ENCODE assay signal across 21 mouse cellular contexts in genomic region chr2:29708209-29708608, GRCm38 (mm10). TPM values are rescaled to one million over a fixed set of nuclear protein-coding genes. Genes with fewer than 3 reads are reported as not detected.
DNase-seq lines count a peak whose midpoint lies in the region; TF ChIP-seq lines count a peak whose summit lies in the region.
"Not testable (repeated sequence)": the region's sequence is repeated elsewhere in the genome, so short reads cannot be mapped to it uniquely, and the experiment has no call there.
"Had no signal": no experiment of that assay in that cellular context is flagged by ENCODE, and none has a peak within 500 bp of the region (broad histone marks: within the 10 kb centered on the region; RNA-seq: fewer than 3 reads in every experiment).

No protein-coding gene starts in this region.

- DNase-seq in ES-E14 (ENCODE audit: low read depth, low spot score) = peak; percentile 71
- peak; percentile 48 for DNase-seq in WW6 (ENCODE audit: low read depth, low spot score)
- DNase-seq in cerebellum, adult 2 months = not testable (repeated sequence)

- TF ChIP-seq CTCF in ES-Bruce4 (IDR thresholded peaks at IDR 0.05; ENCODE audit: low read depth, low read length); cerebellum, adult 2 months (IDR thresholded peaks at IDR 0.05; ENCODE audit: borderline replicate concordance, insufficient read depth, low read depth, low read length): not testable (repeated sequence)

- 82% methylated on average over 4 of the region's 4 CpGs for WGBS in cerebellum, adult 2 months

- H3K36me3 ChIP-seq in ES-Bruce4 (ENCODE audit: control insufficient read depth, insufficient read depth, low read length, poor library complexity, severe bottlenecking) = not testable (repeated sequence)
- peaks cover 41% of the 10 kb centered on the region for H3K36me3 ChIP-seq in ES-E14 (ENCODE audit: control insufficient read depth, insufficient read depth, low read length, poor library complexity, severe bottlenecking)

- H3K4me1 ChIP-seq in ES-Bruce4 (ENCODE audit: control insufficient read depth, insufficient read depth, low read length) = not testable (repeated sequence)
- peaks cover 3 to 22% of the 10 kb centered on the region in 2 experiments; a peak in 2 of 4 replicates for H3K4me1 ChIP-seq in ES-E14 (ENCODE audit: control insufficient read depth in 2 of 2, insufficient read depth in 2 of 2, low read length in 2 of 2, poor library complexity in 1 of 2)
- H3K4me1 ChIP-seq in cerebellum, adult 2 months (ENCODE audit: control insufficient read depth, insufficient read depth, low read length) = peaks cover 63% of the 10 kb centered on the region

- not testable (repeated sequence) for H3K9ac ChIP-seq in ES-Bruce4 (ENCODE audit: low read depth, poor library complexity, severe bottlenecking); ES-E14 (ENCODE audit: insufficient read depth, low read depth, low read length, poor library complexity, severe bottlenecking)

- peak overlapping the region; percentile 45; the same call in 1 of the 2 replicates for H3K27ac ChIP-seq in ES-Bruce4 (ENCODE audit: insufficient read depth, low read length)
- H3K27ac ChIP-seq in ES-E14 (ENCODE audit: insufficient read depth, low read depth, low read length, poor library complexity, severe bottlenecking) = not testable (repeated sequence)
- H3K27ac ChIP-seq in cerebellum, adult 2 months (ENCODE audit: insufficient read depth, low read length) = 0 out of 2 replicates have a peak overlapping the region, but pooled peaks have one; percentile 5

- not testable (repeated sequence) for H3K27me3 ChIP-seq in ES-Bruce4 (ENCODE audit: control insufficient read depth, insufficient read depth, low read length, poor library complexity, severe bottlenecking); cerebellum, adult 2 months (ENCODE audit: control insufficient read depth, insufficient read depth, low read length)

- in situ Hi-C loops in ES-E14 (cut with MboI; ENCODE audit: low sequenced_read_pairs in 2 of 2, unreplicated experiment in 2 of 2) = not testable (repeated sequence)

- not testable (repeated sequence) for H3K9me3 ChIP-seq in ES-Bruce4 (replicated peaks; ENCODE audit: control insufficient read depth, insufficient read depth, low read length, poor library complexity, severe bottlenecking); ES-E14 (ENCODE audit: control insufficient read depth, insufficient read depth, low read depth, low read length)

- TF ChIP-seq EP300 in ES-Bruce4 (IDR thresholded peaks at IDR 0.05; ENCODE audit: insufficient read depth, low read depth, low read length) = peak; percentile 60; the same call in 1 of the 2 replicates

- TF ChIP-seq POLR2A in ES-Bruce4 (IDR thresholded peaks at IDR 0.05; ENCODE audit: insufficient read depth, low read length); cerebellum, adult 2 months (IDR thresholded peaks at IDR 0.05; ENCODE audit: borderline replicate concordance, insufficient read depth, low read length): not testable (repeated sequence)

- not testable (repeated sequence) for H3K4me3 ChIP-seq in ES-Bruce4 (ENCODE audit: low read depth, low read length); ES-E14 (ENCODE audit: insufficient read depth in 1 of 2, low read depth in 1 of 2, low read length in 2 of 2, poor library complexity in 1 of 2, severe bottlenecking in 1 of 2); cerebellum, adult 2 months (replicated peaks; ENCODE audit: insufficient read depth, low read depth, low read length)

TF ChIP-seq in ES-E14, 5 proteins besides CTCF, POLR2A, EP300 and RAD21:
- TF ChIP-seq ZC3H11A (IDR thresholded peaks at IDR 0.05; ENCODE audit: borderline replicate concordance, low read depth, low read length) = peak; percentile 10; the same call in 1 of the 2 replicates
- TF ChIP-seq MAFK (IDR thresholded peaks at IDR 0.05; ENCODE audit: insufficient read depth, low read depth, low read length) = 0 out of 2 replicates have a peak, but pooled peaks have one; percentile 15

RNA-seq across cellular contexts. Expression of gene Gm13420, which starts 43.3 kb away (rescaled TPM):
- 0.75 TPM in 1 of 2 replicates, not detected in the other for polyA plus RNA-seq in ES-Bruce4 (2011; ENCODE audit: insufficient read depth, insufficient read length, low read depth, missing spikeins)
- total RNA-seq in ES-E14 (2012; rRNA removed) = 0.27 and 0.42 TPM in 2 replicates
- 0.19 and 0.28 TPM in 2 replicates for polyA plus RNA-seq in cerebellum, adult 2 months (2012; rRNA removed)
- total RNA-seq: adrenal gland, adult 18-20 months; adrenal gland, postnatal 14 days; adrenal gland, postnatal 36 days; common myeloid progenitor, adult 5-6 weeks; MEL had no signal
- polyA plus RNA-seq: C2C12; embryonic facial prominence, embryonic 13.5 days; embryonic facial prominence, embryonic 15.5 days; erythroblast, embryonic 14.5 days; forebrain, embryonic 10.5 days; forebrain, embryonic 12.5 days; forebrain, embryonic 14.5 days; forebrain, embryonic 16.5 days had no signal

RNA-seq across cellular contexts. Expression of gene Gm13547, which starts 50.9 kb away (rescaled TPM):
- polyA plus RNA-seq in ES-Bruce4 (2011; ENCODE audit: insufficient read depth, insufficient read length, low read depth, missing spikeins) = not detected in 2 replicates
- total RNA-seq in ES-E14 (2012; rRNA removed) = not detected in 2 replicates
- not detected in 2 replicates for polyA plus RNA-seq in cerebellum, adult 2 months (2012; rRNA removed)
- total RNA-seq: adrenal gland, adult 18-20 months; adrenal gland, adult 8-10 months; adrenal gland, postnatal 14 days; adrenal gland, postnatal 36 days; common myeloid progenitor, adult 5-6 weeks; MEL had no signal
- polyA plus RNA-seq: activated CD4-positive, CD25-positive, alpha-beta regulatory T cell, adult 4 months; C2C12; embryonic facial prominence, embryonic 11.5 days; embryonic facial prominence, embryonic 13.5 days; embryonic facial prominence, embryonic 15.5 days; erythroblast, embryonic 14.5 days; forebrain, embryonic 10.5 days; forebrain, embryonic 12.5 days; forebrain, embryonic 14.5 days; frontal cortex, adult 2 months had no signal
